Mouse (Mus musculus) left cerebral cortex, adult 11 months (tissue): ENCODE results near the gene Pbxip1.
A peak's percentile ranks its signal among the peaks of the same experiment; 100 is the strongest.
"Not testable (repeated sequence)": the region's sequence is repeated elsewhere in the genome, so short reads cannot be mapped to it uniquely, and the experiment has no call there.

ENCODE experiments used
- DNase-seq: peaks from one replicate; pipeline ENCODE4 v3.0.0; 2022; ENCODE audit warnings: low spot score

The Pbxip1 gene

GRCm38 (mm10) chr3:89409701-89410100, 26.8 kb upstream of the Pbxip1 start:
- DNase-seq = no peak

GRCm38 (mm10) chr3:89410864-89411263, 25.6 kb upstream of the Pbxip1 start:
- DNase-seq = no peak

- peak; percentile 100 for DNase-seq
These were observed 24.8 kb upstream of the Pbxip1 start, which contains the start of gene Flad1 for GRCm38 (mm10) chr3:89411490-89412393. Gene Flad1 (minus strand): TSS chr3:89411870.

GRCm38 (mm10) chr3:89416158-89416557, 20.3 kb upstream of the Pbxip1 start:
- no peak for DNase-seq

GRCm38 (mm10) chr3:89417131-89417530, 19.4 kb upstream of the Pbxip1 start:
- no peak for DNase-seq

GRCm38 (mm10) chr3:89417840-89418169, 18.7 kb upstream of the Pbxip1 start:
- DNase-seq = no peak

GRCm38 (mm10) chr3:89418170-89418860, 18.2 kb upstream of the Pbxip1 start, which contains the start of the genes Cks1b and Shc1:
Gene Cks1b (minus strand): TSS chr3:89418383.
Gene Shc1 (plus strand): TSS chr3:89418443.
- DNase-seq = peak; percentile 96

GRCm38 (mm10) chr3:89418861-89419250, 17.6 kb upstream of the Pbxip1 start:
- no peak for DNase-seq

GRCm38 (mm10) chr3:89419571-89419970, 16.9 kb upstream of the Pbxip1 start:
- DNase-seq = no peak

GRCm38 (mm10) chr3:89419981-89420380, 16.5 kb upstream of the Pbxip1 start:
- DNase-seq = no peak

- DNase-seq = no peak
These were observed 16.1 kb upstream of the Pbxip1 start for GRCm38 (mm10) chr3:89420421-89420820.

- DNase-seq = peak; percentile 66
These were observed 15.3 kb upstream of the Pbxip1 start for GRCm38 (mm10) chr3:89421002-89421774.

- no peak for DNase-seq
These were observed 14.6 kb upstream of the Pbxip1 start for GRCm38 (mm10) chr3:89421810-89422473.

GRCm38 (mm10) chr3:89422556-89423205, 13.8 kb upstream of the Pbxip1 start:
- DNase-seq = no peak

- no peak for DNase-seq
These were observed 11.9 kb upstream of the Pbxip1 start for GRCm38 (mm10) chr3:89424416-89425140.

- DNase-seq = no peak
These were observed 11.4 kb upstream of the Pbxip1 start for GRCm38 (mm10) chr3:89425141-89425525.

- no peak for DNase-seq
These were observed 10.6 kb upstream of the Pbxip1 start for GRCm38 (mm10) chr3:89425876-89426275.

GRCm38 (mm10) chr3:89429021-89429420, 7.5 kb upstream of the Pbxip1 start:
- not testable (repeated sequence) for DNase-seq

- peak; percentile 91 for DNase-seq
These were observed 6.0 kb upstream of the Pbxip1 start, which contains the start of gene Pygo2 for GRCm38 (mm10) chr3:89430171-89431159. Gene Pygo2 (plus strand): TSS chr3:89430214.
